Mouse (Mus musculus) kidney, embryonic 14.5 days (tissue): ENCODE results near the gene Mrps18b. TPM values are rescaled to one million over a fixed set of nuclear protein-coding genes. Genes with fewer than 3 reads are reported as not detected.

Experiments
- ATAC-seq: fragments of 200-750 bp; cut with Nextera tagmentation; 2 replicates; pipeline ENCODE4 v1.8.0; 2017; ENCODE audit warnings: moderate number of reproducible peaks, mild to moderate bottlenecking, moderate TSS enrichment, moderate library complexity; ENCODE audit not compliant: low FRiP score, low TSS enrichment
- H3K27ac ChIP-seq: fragments of 300-500 bp; sonication (generic); 2 replicates; pipeline ENCODE4 v1.5.1; 2014; ENCODE audit warnings: low read depth, mild to moderate bottlenecking, low read length, moderate library complexity, mixed read lengths
- H3K27me3 ChIP-seq: fragments of 300-500 bp; sonication (generic); 2 replicates; pipeline ENCODE4 v1.6.1; 2014; ENCODE audit warnings: mild to moderate bottlenecking, low read length; ENCODE audit not compliant: control insufficient read depth, insufficient read depth
- H3K36me3 ChIP-seq: fragments of 300-500 bp; sonication (generic); 2 replicates; pipeline ENCODE4 v1.6.1; 2014; ENCODE audit warnings: low read length, mixed read lengths; ENCODE audit not compliant: control insufficient read depth, insufficient read depth
- H3K4me1 ChIP-seq: fragments of 300-500 bp; sonication (generic); 2 replicates; pipeline ENCODE4 v1.6.1; 2014; ENCODE audit warnings: low read length, mixed read lengths; ENCODE audit not compliant: control insufficient read depth, insufficient read depth
- H3K4me2 ChIP-seq: fragments of 300-500 bp; sonication (generic); replicated peaks from 2 replicates; pipeline ENCODE4 v1.6.1; 2014; ENCODE audit warnings: low read depth, mild to moderate bottlenecking, low read length
- H3K4me3 ChIP-seq: fragments of 300-500 bp; sonication (generic); 2 replicates; pipeline ENCODE4 v1.5.1; 2014; ENCODE audit warnings: mild to moderate bottlenecking, low read length
- H3K9ac ChIP-seq: fragments of 300-500 bp; sonication (generic); 2 replicates; pipeline ENCODE4 v1.6.1; 2014; ENCODE audit warnings: low read depth, mild to moderate bottlenecking, low read length, moderate library complexity
- H3K9me3 ChIP-seq: fragments of 300-500 bp; sonication (generic); 2 replicates; pipeline ENCODE4 v1.6.1; 2016; ENCODE audit warnings: low read length; ENCODE audit not compliant: control insufficient read depth
- WGBS: fragments of 180-500 bp; shearing (Covaris S2); extraction: QIAGEN DNeasy Blood & Tissue Kit; methylation state at CpG from one replicate; pipeline ENCODE4 v1.1.7; 2014; 5-methylcytosine and 5-hydroxymethylcytosine counted together
- polyA plus RNA-seq: library from polyadenylated mRNA; unstranded; fragments of >200 nt; fragmentation: Nextera tagmentation; extraction: Ambion mirVana; gene quantifications from 2 replicates; pipeline ENCODE4 v1.2.1, GENCODE M21; 2014

The Mrps18b gene
- polyA plus RNA-seq, 1 experiment from 2014 or later, result 101 TPM

DNA sequence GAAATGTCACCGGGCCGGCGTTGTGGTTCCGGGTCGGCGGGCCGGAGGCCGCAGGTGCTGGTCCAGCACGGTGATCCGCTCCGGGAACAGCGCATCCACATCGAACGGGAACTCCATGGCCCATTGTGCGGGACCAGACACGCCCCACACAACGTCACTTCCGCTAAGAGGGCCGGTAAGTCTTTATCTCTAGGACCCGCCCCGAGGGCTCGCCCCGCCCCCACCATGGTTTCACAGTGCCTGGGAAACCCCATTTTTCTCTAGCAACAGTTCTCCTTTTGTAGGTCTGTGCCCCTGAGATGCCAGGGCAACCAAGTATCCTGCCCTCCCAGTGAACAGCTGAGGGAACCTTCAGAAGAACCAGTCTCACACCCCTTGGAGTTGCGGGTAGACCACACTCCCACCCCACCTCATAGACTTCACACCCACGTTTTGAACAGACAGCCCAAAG is 6.2 kb downstream of the Mrps18b start, which contains the start of gene Atat1:
Atat1 (minus strand) TSS at position 157 of the 451 bp plus-strand sequence.
- peak within 1 kb of the TSS; percentile 75 for H3K4me3 ChIP-seq
- peak within 1 kb of the TSS; percentile 88 for H3K4me2 ChIP-seq
- H3K36me3 ChIP-seq, result peaks cover 53% of the 10 kb centered on the region
- peaks cover 12% of the 10 kb centered on the region for H3K4me1 ChIP-seq
- H3K9me3 ChIP-seq, result no peaks in the 10 kb centered on the region
- peak within 1 kb of the TSS; percentile 79 for H3K9ac ChIP-seq
- H3K27me3 ChIP-seq, result no peaks in the 10 kb centered on the region
- peak within 1 kb of the TSS; percentile 65 for H3K27ac ChIP-seq
- WGBS, result 3% methylated on average over 25 of the region's 25 CpGs
- peak; percentile 90 for ATAC-seq

DNA sequence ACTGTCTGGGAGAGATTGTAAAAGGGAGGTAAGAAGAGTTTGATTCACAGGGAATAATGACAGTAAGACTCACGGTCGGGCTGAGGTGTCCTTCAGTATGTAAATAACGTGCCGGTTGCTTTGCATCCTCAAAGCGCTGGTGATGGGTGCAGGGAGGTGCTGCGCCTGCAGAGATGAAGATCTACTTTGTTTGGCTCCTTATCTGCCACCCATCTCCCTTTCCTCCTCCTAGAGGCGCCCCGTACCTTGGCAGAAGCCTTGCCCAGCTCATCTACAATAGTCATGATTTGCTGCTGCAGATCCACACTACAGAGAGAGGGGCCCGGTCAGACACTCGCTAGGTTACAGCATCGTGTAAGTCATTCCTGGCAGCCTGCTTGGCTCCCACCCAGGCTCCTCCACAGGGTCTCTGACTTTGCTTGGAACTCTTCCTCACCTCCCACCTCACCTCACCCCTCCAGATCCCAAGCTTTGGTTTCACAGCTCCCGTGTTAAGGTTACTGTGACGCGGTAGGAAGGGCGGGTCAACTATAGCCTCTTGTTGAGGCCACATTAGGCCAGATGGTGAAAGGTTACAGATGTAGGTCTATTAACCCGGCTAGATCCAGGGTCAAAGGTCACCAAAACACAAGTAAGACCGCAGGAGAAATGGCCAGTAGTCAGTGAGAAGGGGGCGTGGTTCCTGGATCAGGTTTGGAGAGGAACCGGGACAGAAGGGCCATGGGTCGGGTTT is 6.8 kb downstream of the Mrps18b start:
- Histone ChIP-seq H3K36me3 (peaks cover 57% of the 10 kb centered on the region), H3K4me3 (peak overlapping the region; percentile 75), H3K9ac (peak overlapping the region; percentile 79), H3K4me1 (peaks cover 12% of the 10 kb centered on the region), H3K27ac (peak overlapping the region; percentile 30; the same call in 1 of the 2 replicates), H3K27me3 (no peaks in the 10 kb centered on the region), H3K9me3 (no peaks in the 10 kb centered on the region), H3K4me2 (peak overlapping the region; percentile 88)
- 18% methylated on average over 20 of the region's 20 CpGs for WGBS
- ATAC-seq, result peak; percentile 46

DNA sequence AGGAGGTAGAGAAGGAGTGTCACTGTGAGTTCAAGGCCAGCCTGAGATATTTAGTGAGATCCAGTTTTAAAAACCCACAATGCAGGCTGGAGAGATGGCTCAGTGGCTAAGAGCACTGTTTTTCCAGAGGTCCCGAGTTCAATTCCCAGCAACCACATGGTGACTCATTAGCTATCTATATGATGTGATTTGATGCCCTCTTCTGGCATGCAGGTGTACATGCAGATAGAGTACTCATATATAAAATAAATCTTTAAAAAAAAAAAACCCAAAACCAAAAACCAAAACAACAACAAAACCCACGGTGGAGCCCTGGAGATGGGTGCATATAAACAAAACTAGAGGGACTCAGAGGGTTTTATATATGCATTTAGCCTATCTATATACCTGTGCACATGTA is 8.6 kb downstream of the Mrps18b start:
- Histone ChIP-seq H3K9ac (no peak overlapping the region), H3K27me3 (no peaks in the 10 kb centered on the region), H3K4me2 (no peak overlapping the region), H3K9me3 (no peaks in the 10 kb centered on the region), H3K4me1 (peaks cover 12% of the 10 kb centered on the region), H3K4me3 (no peak overlapping the region), H3K36me3 (peaks cover 61% of the 10 kb centered on the region), H3K27ac (no peak overlapping the region)
- ATAC-seq, result no peak
- 89% methylated on average over 2 of the region's 2 CpGs for WGBS

DNA sequence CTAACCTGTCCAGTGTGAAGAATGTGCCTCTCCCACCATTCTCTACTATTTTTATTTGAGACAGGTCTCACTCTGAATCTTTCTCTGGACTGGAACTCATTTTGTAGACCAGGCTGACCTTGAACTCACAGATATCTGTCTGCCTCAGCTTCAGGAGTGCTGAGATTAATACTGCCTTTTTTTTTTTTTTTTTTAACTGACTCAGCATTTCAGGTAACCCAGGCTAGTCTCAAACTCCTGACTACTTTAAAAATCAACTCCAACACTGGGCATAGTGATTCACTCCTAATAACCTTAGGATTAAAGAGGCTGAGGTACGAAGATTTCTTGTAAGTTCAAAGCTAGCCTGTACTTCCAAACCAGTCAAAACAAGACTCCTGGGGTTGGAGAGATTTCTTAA is 10.6 kb downstream of the Mrps18b start:
- H3K27me3 ChIP-seq, result no peaks in the 10 kb centered on the region
- no peak overlapping the region for H3K9ac ChIP-seq
- no peaks in the 10 kb centered on the region for H3K9me3 ChIP-seq
- WGBS, result 98% methylated on average over 1 of the region's 1 CpGs
- no peak overlapping the region for H3K27ac ChIP-seq
- H3K4me1 ChIP-seq, result peaks cover 12% of the 10 kb centered on the region
- H3K36me3 ChIP-seq, result peaks cover 62% of the 10 kb centered on the region
- H3K4me3 ChIP-seq, result no peak overlapping the region
- no peak for ATAC-seq
- no peak overlapping the region for H3K4me2 ChIP-seq

DNA sequence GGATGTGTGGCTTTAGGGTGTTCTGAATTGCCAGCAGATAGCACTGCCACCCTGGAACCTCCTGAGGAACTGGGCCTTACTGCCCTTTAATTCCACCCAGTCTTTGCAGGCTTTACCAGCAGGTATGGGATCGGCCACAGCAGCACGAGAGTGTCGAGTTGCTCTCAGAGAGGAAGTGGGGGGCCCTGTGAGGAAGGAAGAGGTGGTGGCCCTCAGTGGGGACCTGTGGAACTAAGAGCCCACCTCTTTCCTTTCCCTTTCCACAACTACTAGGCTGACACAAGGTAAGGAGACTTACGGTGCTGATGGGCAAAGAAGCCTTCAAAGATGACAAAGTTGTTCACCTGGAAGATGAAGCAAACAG is 12.2 kb downstream of the Mrps18b start:
- Histone ChIP-seq H3K9ac (no peak overlapping the region), H3K4me2 (no peak overlapping the region), H3K4me3 (no peak overlapping the region), H3K9me3 (no peaks in the 10 kb centered on the region), H3K36me3 (peaks cover 76% of the 10 kb centered on the region), H3K27me3 (no peaks in the 10 kb centered on the region), H3K4me1 (peaks cover 6% of the 10 kb centered on the region), H3K27ac (no peak overlapping the region)
- WGBS, result 79% methylated on average over 4 of the region's 4 CpGs
- no peak for ATAC-seq

DNA sequence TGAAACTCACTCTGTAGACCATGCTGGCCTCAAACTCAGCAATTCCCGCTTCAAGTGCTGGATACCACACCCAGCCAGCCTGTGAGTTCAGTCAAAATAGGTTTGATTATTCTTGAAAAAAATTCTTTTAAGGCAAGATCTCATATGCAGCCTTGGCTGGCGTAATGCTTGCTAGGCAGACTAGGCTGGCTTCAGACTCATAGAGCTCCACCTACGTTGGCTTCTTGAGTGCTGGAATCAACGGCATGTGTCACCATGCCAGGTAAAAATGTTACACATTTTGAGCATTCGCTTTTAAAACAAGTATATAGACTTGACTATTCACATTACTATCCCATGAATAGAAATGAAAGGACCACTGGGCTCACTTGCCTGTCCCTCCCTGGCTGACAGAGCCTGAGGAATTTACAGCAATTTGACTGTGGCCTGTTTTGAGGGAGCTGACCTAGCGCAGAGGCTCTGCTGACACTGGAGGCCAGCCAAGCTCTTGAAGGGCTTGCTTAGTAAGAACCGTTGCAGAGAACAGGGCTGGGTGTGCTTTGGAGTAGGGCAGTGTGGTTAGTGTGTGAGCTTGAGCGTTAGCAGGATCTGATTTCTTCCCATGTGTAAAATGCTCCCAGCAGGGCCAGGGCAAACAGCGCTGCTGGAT is 12.7 kb downstream of the Mrps18b start:
- Histone ChIP-seq H3K4me2 (no peak overlapping the region), H3K36me3 (peaks cover 76% of the 10 kb centered on the region), H3K27me3 (no peaks in the 10 kb centered on the region), H3K4me1 (peaks cover 1% of the 10 kb centered on the region; the same call in 1 of the 2 replicates), H3K9ac (no peak overlapping the region), H3K27ac (no peak overlapping the region), H3K4me3 (no peak overlapping the region), H3K9me3 (no peaks in the 10 kb centered on the region)
- no peak for ATAC-seq
- 81% methylated on average over 9 of the region's 9 CpGs for WGBS

DNA sequence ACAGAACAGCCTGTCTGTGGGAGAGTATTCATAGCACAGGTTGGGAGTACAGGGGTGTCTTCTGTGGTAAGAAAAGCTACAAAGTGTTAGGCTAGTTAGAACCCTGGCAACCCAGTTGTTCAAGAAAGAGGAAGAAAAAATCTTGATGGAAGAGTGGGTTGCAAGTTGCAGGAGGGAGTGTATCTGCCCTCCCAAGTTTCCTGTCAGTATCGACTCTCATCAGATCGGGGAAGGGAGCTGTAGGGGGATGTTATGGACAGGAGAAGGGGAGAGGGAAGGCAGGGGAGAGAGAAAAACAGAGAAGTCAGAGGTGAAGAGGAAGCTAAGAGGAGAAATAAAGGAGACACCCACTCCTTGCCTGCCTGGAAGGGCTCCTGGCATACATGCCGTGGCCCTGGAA is 15.6 kb downstream of the Mrps18b start:
- Histone ChIP-seq H3K4me2 (no peak overlapping the region), H3K4me3 (no peak overlapping the region), H3K9me3 (no peaks in the 10 kb centered on the region), H3K27ac (no peak overlapping the region), H3K4me1 (peaks cover 11% of the 10 kb centered on the region), H3K27me3 (no peaks in the 10 kb centered on the region), H3K9ac (no peak overlapping the region), H3K36me3 (peaks cover 60% of the 10 kb centered on the region)
- no peak for ATAC-seq
- 86% methylated on average over 3 of the region's 3 CpGs for WGBS

DNA sequence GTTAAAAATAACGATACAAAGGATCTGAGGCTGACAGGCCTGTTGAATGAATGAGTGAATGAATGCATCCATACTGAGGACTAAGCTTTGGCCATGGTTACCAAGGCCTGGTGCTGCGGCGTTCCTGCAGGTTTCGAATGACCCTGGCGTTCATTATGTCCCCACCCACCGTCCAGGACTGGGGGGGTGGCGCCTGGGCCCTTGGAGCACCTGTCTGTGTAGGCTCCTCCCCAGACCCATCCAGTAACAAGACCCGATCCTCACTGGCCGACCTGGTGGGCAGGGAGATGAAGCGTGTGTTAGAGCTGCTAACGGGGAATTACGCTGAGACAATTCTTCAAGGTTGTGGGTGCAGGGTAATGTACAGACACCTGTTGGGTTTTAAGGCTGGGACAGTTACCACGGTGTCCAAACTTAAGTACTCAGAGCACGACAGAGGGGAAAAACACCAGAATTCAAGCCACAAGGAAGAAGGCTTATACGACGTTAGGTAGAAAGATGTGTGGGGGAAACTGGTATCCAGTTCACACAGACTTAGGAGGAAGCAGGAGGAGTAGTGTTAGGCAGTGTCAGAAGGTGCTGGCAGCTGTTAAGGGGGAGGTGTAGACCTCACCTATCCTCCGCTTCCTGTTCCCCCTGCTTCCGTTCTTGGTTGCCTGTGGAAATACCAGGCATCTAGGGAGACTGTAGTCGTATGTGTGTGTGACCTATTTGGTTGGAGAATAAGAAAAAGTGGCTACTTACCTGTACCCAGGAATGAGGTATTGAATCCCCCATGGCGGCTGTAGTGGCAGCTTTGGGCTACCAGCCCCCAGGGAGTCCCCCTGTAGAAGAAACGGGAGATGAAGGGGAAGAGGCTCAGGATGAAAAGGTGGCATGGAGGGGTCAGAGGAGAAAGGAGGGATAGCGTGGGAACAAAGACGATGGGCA is 18.3 kb downstream of the Mrps18b start:
- H3K27ac ChIP-seq, result no peak overlapping the region
- H3K9ac ChIP-seq, result peak overlapping the region; percentile 89
- H3K4me2 ChIP-seq, result peak overlapping the region; percentile 88
- H3K36me3 ChIP-seq, result peaks cover 56% of the 10 kb centered on the region
- 40% methylated on average over 23 of the region's 23 CpGs for WGBS
- no peaks in the 10 kb centered on the region for H3K9me3 ChIP-seq
- H3K4me3 ChIP-seq, result peak overlapping the region; percentile 83
- ATAC-seq, result peak; percentile 37
- H3K4me1 ChIP-seq, result peaks cover 12% of the 10 kb centered on the region
- no peaks in the 10 kb centered on the region for H3K27me3 ChIP-seq
